Mouse (Mus musculus): ENCODE measurements at regions not wholly inside any gene's neighbourhood (a gene's known extent, or its start where the extent isn't known, plus 50 kb on each side); places are given as distances from the start of the nearest gene placed in this dataset.

DNA sequence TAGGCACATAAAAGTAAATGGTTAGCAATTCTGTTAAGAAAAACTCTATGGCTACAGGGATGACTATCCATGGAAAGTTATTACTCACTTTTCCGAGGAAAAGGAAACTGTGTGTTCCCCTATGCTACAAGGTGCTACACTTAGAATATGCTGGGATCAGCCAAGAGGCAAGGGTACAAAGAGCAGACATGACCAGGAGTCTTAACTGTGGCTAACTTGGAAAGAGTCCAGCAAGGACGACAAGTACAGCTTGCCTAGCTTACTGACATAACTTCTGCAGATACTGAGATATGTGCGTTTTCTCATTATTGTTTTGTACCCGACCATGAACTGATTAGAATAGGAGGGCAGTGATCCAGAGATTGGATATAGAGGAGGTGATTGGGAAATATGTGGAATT is 296.4 kb downstream of the Gm16223 start:
- no peak overlapping the region for H3K27ac ChIP-seq (replicated peaks)
- no peak overlapping the region for H3K4me3 ChIP-seq
- no peaks in the 10 kb centered on the region for H3K4me1 ChIP-seq
- H3K9ac ChIP-seq (replicated peaks) = no peak overlapping the region
- no peaks in the 10 kb centered on the region for H3K36me3 ChIP-seq
- H3K9me3 ChIP-seq = no peaks in the 10 kb centered on the region
- H3K27me3 ChIP-seq = no peaks in the 10 kb centered on the region
- WGBS = 84% methylated on average over 4 of the region's 4 CpGs
- H3K4me2 ChIP-seq (replicated peaks) = no peak overlapping the region
- no peak for ATAC-seq (ENCODE audit: low FRiP score, low read depth)

DNA sequence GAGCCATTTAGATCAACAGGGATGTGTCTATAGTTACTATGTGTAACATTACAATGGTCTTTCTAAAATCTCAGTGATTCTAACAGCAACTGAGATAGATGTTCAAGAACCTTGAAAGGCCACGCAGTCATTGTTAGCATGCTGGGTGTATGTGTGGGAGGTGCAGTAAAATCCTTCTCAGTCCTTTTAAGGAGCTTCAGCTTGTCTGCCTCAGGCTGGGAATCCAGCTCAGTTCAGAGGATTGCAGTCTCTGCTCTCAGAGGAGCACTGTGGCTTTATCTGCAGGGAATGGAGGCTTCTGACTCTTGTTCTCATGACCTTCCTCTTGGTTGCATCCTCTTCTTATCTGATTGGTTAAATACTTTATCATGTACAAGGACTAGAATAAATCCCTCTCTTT is 320.2 kb downstream of the Gm16223 start:
- no peak overlapping the region for H3K9ac ChIP-seq (replicated peaks)
- no peak for ATAC-seq (ENCODE audit: low FRiP score, low read depth)
- 82% methylated on average over 1 of the region's 1 CpGs for WGBS

DNA sequence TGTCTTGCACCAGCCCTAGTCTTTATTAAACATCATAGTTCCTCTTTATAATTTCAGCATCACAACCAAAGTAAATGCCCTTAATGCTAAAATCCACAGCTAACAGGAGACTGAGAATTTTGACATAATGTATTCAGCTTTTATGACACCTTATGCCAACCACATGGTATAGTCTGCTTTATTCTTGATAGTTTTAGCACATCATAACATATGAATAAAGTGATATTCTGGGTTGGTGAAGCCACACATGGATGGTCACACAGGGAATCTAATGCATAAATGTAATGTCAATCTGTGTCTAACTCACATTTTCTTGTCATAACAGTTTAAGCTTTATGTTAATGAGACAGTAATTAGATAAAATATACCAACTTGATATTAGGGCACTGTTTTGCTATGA is 328.9 kb downstream of the Gm16223 start:
- no peaks in the 10 kb centered on the region for H3K36me3 ChIP-seq
- no peak overlapping the region for H3K4me3 ChIP-seq
- no peak overlapping the region for H3K27ac ChIP-seq (replicated peaks)
- H3K4me2 ChIP-seq (replicated peaks) = no peak overlapping the region
- H3K9me3 ChIP-seq = no peaks in the 10 kb centered on the region
- no peaks in the 10 kb centered on the region for H3K27me3 ChIP-seq
- no peak for ATAC-seq (ENCODE audit: low FRiP score, low read depth)
- H3K4me1 ChIP-seq = no peaks in the 10 kb centered on the region
- H3K9ac ChIP-seq (replicated peaks) = no peak overlapping the region

More for the DNA sequence above, 320.2 kb downstream of the Gm16223 start:
- Histone ChIP-seq H3K4me1 (no peaks in the 10 kb centered on the region), H3K9me3 (no peaks in the 10 kb centered on the region), H3K36me3 (no peaks in the 10 kb centered on the region), H3K27ac (replicated peaks) (no peak overlapping the region), H3K27me3 (no peaks in the 10 kb centered on the region), H3K4me3 (no peak overlapping the region), H3K4me2 (replicated peaks) (no peak overlapping the region)

DNA sequence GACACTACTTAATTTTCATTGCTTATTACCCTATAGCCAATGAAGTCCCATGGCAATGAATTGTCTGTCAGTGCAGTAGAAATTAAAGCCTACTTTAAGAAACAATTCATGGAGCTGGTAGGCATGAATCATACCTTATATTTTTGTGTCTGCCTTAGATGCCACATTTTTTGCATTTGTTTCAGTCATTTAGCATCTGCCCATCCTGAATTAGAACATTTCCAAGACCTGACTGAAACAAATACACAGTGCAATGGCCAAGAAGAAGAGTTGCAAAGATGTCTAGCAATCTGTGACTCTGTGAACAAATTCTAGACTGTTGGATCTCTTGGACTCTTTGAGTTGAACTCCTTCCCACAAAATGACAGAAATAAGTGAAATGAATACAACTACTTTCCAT is 342.2 kb downstream of the Gm16223 start:
- ATAC-seq (ENCODE audit: low FRiP score, low read depth) = no peak
- no peaks in the 10 kb centered on the region for H3K36me3 ChIP-seq
- no peak overlapping the region for H3K4me3 ChIP-seq
- H3K4me1 ChIP-seq = no peaks in the 10 kb centered on the region
- H3K27me3 ChIP-seq = no peaks in the 10 kb centered on the region
- H3K9ac ChIP-seq (replicated peaks) = no peak overlapping the region
- H3K9me3 ChIP-seq = no peaks in the 10 kb centered on the region
- no peak overlapping the region for H3K4me2 ChIP-seq (replicated peaks)
- H3K27ac ChIP-seq (replicated peaks) = no peak overlapping the region

DNA sequence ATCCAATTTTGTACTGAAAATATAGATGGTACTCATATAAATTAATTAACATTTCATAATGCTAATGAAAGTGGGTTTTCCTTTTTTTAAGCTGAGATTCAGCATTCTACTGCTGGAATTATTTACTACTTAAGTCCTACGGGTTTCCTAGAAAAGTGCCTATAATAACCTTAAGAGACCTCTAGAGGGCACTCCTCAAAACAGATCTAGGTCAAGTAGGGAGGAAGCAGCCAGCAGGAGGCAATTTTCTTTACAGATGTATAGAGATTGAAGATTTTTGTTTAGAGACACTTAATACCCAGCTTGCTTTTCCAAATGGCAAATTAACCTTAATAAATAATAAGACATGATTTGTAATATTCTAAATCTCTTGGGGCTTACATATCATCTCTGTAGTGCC is 344.5 kb downstream of the Gm16223 start:
- Histone ChIP-seq H3K4me2 (replicated peaks) (no peak overlapping the region), H3K36me3 (no peaks in the 10 kb centered on the region), H3K9ac (replicated peaks) (no peak overlapping the region), H3K4me1 (no peaks in the 10 kb centered on the region), H3K27me3 (no peaks in the 10 kb centered on the region), H3K9me3 (no peaks in the 10 kb centered on the region), H3K4me3 (no peak overlapping the region), H3K27ac (replicated peaks) (no peak overlapping the region)
- WGBS = 25% methylated on average over 1 of the region's 1 CpGs
- ATAC-seq (ENCODE audit: low FRiP score, low read depth) = no peak

GRCm38 (mm10) chr5:42425902-42426301 is 358.1 kb downstream of the Gm16223 start:
- 80% methylated on average over 3 of the region's 3 CpGs for WGBS
- no peaks in the 10 kb centered on the region for H3K4me1 ChIP-seq
- H3K4me2 ChIP-seq (replicated peaks) = no peak overlapping the region
- H3K27me3 ChIP-seq = no peaks in the 10 kb centered on the region
- no peak for ATAC-seq (ENCODE audit: low FRiP score, low read depth)
- no peak overlapping the region for H3K4me3 ChIP-seq
- no peaks in the 10 kb centered on the region for H3K36me3 ChIP-seq
- no peaks in the 10 kb centered on the region for H3K9me3 ChIP-seq
- H3K9ac ChIP-seq (replicated peaks) = no peak overlapping the region
- H3K27ac ChIP-seq (replicated peaks) = no peak overlapping the region

DNA sequence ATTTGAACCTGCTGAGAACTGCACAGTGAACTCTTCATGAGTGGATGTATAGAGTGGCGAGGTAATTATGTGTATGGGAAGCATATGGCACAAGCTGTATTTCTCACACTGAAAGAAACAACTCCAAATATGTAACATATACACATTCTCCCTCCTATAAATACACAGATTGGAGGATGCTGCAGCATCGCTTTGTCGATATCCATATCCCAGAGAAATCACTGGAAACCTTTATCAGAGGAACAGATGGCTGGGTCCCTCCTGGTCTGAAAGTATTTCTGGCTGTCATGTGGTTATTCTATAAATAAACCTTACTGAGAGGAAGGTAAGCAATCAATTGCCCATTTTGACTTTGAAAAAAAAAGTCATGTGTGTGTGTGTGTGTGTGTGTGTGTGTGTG is 365.4 kb downstream of the Gm16223 start:
- Histone ChIP-seq H3K27ac (replicated peaks) (no peak overlapping the region), H3K9ac (replicated peaks) (no peak overlapping the region), H3K4me1 (no peaks in the 10 kb centered on the region), H3K4me2 (replicated peaks) (no peak overlapping the region), H3K9me3 (no peaks in the 10 kb centered on the region), H3K4me3 (no peak overlapping the region), H3K27me3 (no peaks in the 10 kb centered on the region), H3K36me3 (no peaks in the 10 kb centered on the region)
- 96% methylated on average over 3 of the region's 3 CpGs for WGBS
- no peak for ATAC-seq (ENCODE audit: low FRiP score, low read depth)

- H3K9ac ChIP-seq (replicated peaks) = no peak overlapping the region
- no peak overlapping the region for H3K4me3 ChIP-seq
- no peak overlapping the region for H3K4me2 ChIP-seq (replicated peaks)
- H3K36me3 ChIP-seq = no peaks in the 10 kb centered on the region
- ATAC-seq (ENCODE audit: low FRiP score, low read depth) = no peak
- WGBS = 90% methylated on average over 2 of the region's 2 CpGs
- no peak overlapping the region for H3K27ac ChIP-seq (replicated peaks)
- no peaks in the 10 kb centered on the region for H3K4me1 ChIP-seq
- no peaks in the 10 kb centered on the region for H3K27me3 ChIP-seq
- H3K9me3 ChIP-seq = no peaks in the 10 kb centered on the region
Measured at GRCm38 (mm10) chr5:42448644-42449043, 380.9 kb downstream of the Gm16223 start.

DNA sequence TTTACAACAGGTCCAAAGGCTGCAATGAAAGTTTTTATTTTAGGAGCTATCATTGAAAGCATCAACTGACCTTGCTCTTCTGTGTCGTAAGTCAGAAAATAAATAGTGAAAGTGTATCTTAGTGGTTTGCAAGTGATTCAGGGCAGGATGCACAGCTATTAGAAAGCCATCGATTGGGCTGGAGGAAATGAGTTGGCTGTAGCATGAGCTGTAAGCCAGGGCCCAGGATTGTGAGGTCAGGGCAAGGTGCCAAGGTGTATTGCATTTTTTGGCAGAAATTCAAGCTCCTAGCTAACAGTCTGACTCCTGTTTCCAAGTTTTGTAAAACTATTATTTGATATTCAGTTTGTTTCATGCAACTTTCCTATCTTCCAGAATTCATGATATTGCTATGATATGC is 381.8 kb downstream of the Gm16223 start:
- no peaks in the 10 kb centered on the region for H3K9me3 ChIP-seq
- no peak overlapping the region for H3K9ac ChIP-seq (replicated peaks)
- H3K36me3 ChIP-seq = no peaks in the 10 kb centered on the region
- ATAC-seq (ENCODE audit: low FRiP score, low read depth) = no peak
- no peaks in the 10 kb centered on the region for H3K27me3 ChIP-seq
- H3K4me1 ChIP-seq = no peaks in the 10 kb centered on the region
- no peak overlapping the region for H3K27ac ChIP-seq (replicated peaks)
- H3K4me3 ChIP-seq = no peak overlapping the region
- WGBS = 91% methylated on average over 2 of the region's 2 CpGs
- H3K4me2 ChIP-seq (replicated peaks) = no peak overlapping the region

DNA sequence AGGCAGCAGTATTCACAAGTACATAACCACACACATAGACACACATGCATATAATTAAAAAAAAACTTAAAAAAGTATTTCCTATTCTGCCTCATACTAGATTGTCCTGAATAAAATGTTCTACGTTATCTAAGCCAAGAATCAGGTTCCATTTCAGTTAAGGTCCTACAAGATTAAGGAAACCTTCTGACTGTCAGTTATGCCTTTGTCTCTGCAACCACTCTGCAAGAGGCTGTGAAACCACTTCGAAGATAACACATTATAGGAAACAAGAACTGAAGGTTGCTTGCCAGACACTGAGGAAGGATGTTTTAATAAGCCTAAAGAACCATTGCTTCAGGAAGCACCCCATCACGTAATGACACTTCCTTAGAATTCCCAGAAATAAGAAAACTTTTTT is 385.9 kb downstream of the Gm16223 start:
- H3K27ac ChIP-seq (replicated peaks) = no peak overlapping the region
- no peaks in the 10 kb centered on the region for H3K36me3 ChIP-seq
- 74% methylated on average over 3 of the region's 3 CpGs for WGBS
- H3K9ac ChIP-seq (replicated peaks) = no peak overlapping the region
- no peaks in the 10 kb centered on the region for H3K27me3 ChIP-seq
- H3K9me3 ChIP-seq = no peaks in the 10 kb centered on the region
- ATAC-seq (ENCODE audit: low FRiP score, low read depth) = no peak
- no peaks in the 10 kb centered on the region for H3K4me1 ChIP-seq
- no peak overlapping the region for H3K4me3 ChIP-seq
- H3K4me2 ChIP-seq (replicated peaks) = no peak overlapping the region

- ATAC-seq (ENCODE audit: low FRiP score, low read depth) = no peak
- H3K27me3 ChIP-seq = no peaks in the 10 kb centered on the region
- H3K4me3 ChIP-seq = no peak overlapping the region
- WGBS = 80% methylated on average over 1 of the region's 1 CpGs
- no peak overlapping the region for H3K9ac ChIP-seq (replicated peaks)
- no peak overlapping the region for H3K4me2 ChIP-seq (replicated peaks)
- no peaks in the 10 kb centered on the region for H3K4me1 ChIP-seq
- H3K9me3 ChIP-seq = no peaks in the 10 kb centered on the region
- no peak overlapping the region for H3K27ac ChIP-seq (replicated peaks)
- H3K36me3 ChIP-seq = no peaks in the 10 kb centered on the region
Measured at GRCm38 (mm10) chr5:42461195-42461594, 393.4 kb downstream of the Gm16223 start.

- Histone ChIP-seq H3K4me2 (replicated peaks) (no peak overlapping the region), H3K9ac (replicated peaks) (no peak overlapping the region), H3K4me1 (no peaks in the 10 kb centered on the region), H3K9me3 (no peaks in the 10 kb centered on the region), H3K27ac (replicated peaks) (no peak overlapping the region), H3K36me3 (no peaks in the 10 kb centered on the region), H3K4me3 (no peak overlapping the region), H3K27me3 (no peaks in the 10 kb centered on the region)
- no peak for ATAC-seq (ENCODE audit: low FRiP score, low read depth)
Measured at GRCm38 (mm10) chr5:42464814-42465213, 397.1 kb downstream of the Gm16223 start.

DNA sequence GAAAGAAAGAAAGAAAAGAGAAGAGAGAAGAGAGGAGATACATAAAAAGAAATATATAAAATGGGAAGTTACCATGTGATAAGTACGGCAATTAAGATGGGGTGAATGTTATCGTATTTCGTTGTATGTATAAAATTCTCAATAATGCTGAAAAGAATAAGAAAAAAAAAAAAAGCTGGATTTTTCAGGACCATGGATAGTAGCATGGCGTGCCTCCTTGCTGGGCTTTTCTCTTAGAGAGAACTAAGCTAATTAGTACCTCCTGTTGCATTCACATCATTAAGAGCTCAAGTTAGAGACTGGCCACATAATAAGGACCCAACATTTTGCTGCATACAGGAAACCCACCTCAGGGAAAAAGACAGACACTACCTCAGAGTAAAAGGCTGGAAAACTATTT is 405.7 kb downstream of the Gm16223 start:
- Histone ChIP-seq H3K27me3 (no peaks in the 10 kb centered on the region), H3K36me3 (no peaks in the 10 kb centered on the region), H3K4me2 (replicated peaks) (no peak overlapping the region), H3K9me3 (no peaks in the 10 kb centered on the region), H3K4me1 (no peaks in the 10 kb centered on the region), H3K9ac (replicated peaks) (no peak overlapping the region), H3K27ac (replicated peaks) (no peak overlapping the region), H3K4me3 (no peak overlapping the region)
- no peak for ATAC-seq (ENCODE audit: low FRiP score, low read depth)
- 80% methylated on average over 4 of the region's 4 CpGs for WGBS

Data from midbrain, embryonic 12.5 days (tissue).